Mouse (Mus musculus): ENCODE data around the gene Lrpprc.

DNA sequence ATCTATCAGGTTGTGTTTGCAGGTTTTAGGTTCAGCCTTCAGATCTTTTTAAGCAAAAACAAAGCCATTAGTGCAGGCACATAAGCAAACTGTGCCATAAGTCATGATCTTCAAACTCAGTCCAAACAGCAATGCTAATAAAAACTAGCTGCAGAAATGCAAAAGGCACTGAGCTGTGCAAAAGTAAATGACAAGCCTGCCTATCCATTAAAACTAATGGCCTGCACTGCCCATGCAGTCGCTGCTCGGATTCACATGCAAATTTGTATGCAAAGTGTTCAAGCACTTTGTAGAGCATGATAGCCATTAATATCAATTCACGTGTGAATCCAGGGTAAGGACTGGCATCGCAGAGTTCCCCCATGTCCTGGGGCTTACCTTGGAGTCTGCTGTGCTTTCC is 40.5 kb downstream of the Lrpprc start:
- TF ChIP-seq CTCF (IDR thresholded peaks at IDR 0.05; ENCODE audit: control insufficient read depth, insufficient read depth, insufficient read length) = no peak
- TF ChIP-seq MYOG (IDR thresholded peaks at IDR 0.05; ENCODE audit: control insufficient read depth, extremely low read depth, insufficient read length) = no peak
- no peak for TF ChIP-seq USF1 (IDR thresholded peaks at IDR 0.05; ENCODE audit: low read depth)

All from C2C12 (cell line).